Mouse (Mus musculus): Measurements from ENCODE around the gene Med25. TPM values are rescaled to one million over a fixed set of nuclear protein-coding genes. Genes with fewer than 3 reads are reported as not detected.

Med25 gene
- total RNA-seq, 2 experiments from 2014 or later, result 97.2 to 113 TPM

GRCm38 (mm10) chr7:44862434-44862833 lies 30.1 kb downstream of the Med25 start:
- DNase-seq, result peak in 1 of 2 experiments; percentile 27

GRCm38 (mm10) chr7:44861429-44861816 lies 31.1 kb downstream of the Med25 start:
- DNase-seq, result no peak

GRCm38 (mm10) chr7:44860576-44861428 lies 31.7 kb downstream of the Med25 start:
- peak in 1 of 2 experiments; percentile 67 for DNase-seq

GRCm38 (mm10) chr7:44859896-44860295 lies 32.6 kb downstream of the Med25 start:
- no peak for DNase-seq

DNA sequence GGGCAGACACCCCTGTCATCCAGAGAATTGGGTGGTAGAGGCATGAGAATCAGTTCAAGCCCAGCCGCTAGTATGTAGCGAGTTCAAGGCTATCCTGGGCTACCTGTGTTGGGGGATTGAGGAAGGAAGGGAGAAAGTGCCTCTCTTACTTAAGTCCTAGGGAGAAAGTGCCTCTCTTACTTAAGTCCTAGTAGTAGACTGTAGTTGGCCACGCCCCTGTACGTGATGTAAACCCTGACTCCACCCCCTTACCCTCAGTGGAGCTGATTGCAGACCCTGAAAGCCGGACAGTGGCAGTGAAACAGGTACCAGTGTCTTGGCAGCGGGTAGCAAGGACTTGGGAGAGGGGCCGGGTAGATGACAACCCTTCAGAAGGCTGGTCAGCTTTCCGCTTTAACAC lies 34.6 kb downstream of the Med25 start:
- no peak for DNase-seq

DNA sequence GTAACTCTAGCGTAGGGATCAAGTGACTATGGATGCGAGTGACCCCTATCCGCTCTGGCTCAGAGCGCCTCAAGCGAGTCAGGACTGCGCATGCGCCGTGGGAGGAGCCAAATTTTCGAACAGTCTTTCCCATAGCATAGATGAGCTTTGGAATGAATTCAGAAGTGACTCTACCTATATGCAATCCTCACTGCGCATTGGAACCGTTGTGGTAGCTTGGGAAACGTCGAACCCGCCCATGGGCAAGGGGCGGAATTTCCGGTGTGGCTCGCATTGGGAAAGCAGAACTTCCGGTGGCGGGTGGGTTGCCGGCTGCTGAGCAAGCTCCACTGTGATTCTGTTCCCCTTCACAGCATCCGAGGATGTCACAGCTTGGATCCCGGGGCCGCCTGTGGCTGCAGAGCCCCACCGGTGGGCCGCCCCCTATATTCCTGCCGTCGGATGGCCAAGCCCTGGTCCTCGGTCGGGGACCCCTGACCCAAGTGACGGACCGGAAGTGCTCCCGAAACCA lies 35.4 kb downstream of the Med25 start, which contains the start of gene Pnkp:
Pnkp (plus strand) TSS at position 98 of the 511 bp plus-strand sequence.
- peak; percentile 91 for DNase-seq

DNA sequence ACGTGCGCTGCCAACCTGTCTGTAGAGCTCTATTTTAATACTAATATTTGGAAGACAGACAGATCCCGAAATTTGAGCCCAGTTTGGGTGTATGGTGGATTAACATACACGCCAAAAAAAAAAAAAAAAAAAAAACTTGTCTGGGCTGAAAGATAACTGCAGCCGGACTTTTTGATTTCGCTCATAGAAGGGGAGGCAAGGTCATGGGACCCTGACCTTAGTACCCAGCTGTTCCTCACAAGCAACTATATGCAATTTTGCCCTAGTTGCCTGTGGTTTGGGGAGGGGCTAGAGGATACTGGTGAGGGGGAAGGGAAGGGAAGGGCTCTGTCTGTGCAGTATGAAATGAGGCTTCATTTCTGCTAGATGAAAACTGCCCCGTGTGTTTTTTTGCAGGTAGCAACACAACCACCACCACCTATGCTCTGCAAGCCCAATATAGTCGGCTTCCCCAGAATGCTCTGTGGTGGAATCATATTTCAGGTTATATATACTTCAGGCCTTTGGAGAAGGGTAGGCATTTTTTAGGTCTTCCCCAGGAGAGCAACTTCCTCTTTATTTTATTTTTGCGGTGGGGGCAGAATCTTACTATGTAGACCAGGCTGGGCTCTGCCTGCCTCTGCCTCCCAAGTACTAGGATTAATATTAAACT lies 36.1 kb downstream of the Med25 start:
- DNase-seq, result no peak

GRCm38 (mm10) chr7:44855036-44855435 lies 37.5 kb downstream of the Med25 start:
- no peak for DNase-seq

GRCm38 (mm10) chr7:44854356-44855031 lies 38.0 kb downstream of the Med25 start:
- DNase-seq, result peak; percentile 74 to 80

DNA sequence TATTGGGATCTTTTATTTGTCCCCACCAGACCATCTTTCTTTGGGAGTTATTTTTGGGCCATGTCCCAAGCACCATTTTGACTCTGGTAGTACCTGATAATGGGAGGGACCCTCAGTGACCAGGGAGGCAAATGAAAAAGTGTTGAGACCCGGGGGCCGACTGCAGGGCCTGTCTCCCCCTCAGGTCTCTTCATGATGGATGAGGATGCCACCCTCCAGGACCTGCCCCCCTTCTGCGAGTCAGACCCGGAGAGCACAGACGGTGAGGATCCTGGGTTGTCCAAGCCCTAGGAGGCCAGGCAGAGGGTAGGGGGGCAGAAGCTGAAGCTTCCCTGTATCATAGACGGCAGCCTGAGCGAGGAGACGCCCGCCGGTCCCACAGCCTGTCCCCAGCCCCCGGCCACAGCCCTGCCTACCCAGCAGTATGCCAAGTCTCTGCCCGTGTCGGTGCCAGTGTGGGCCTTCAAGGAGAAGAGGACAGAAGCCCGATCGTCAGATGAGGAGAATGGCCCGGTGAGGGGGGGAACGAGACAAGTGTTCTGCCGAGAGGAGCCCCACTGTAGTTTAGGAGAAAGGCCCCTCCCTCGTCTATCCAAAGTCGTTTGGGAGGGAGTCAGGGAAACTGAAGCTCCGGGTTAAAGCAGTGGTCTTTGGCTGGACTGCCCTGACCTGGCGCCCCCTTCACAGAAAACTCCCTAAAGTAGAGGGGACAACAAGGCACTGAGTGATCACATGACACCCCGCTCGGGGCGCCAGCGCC lies 38.7 kb downstream of the Med25 start:
- no peak for DNase-seq

DNA sequence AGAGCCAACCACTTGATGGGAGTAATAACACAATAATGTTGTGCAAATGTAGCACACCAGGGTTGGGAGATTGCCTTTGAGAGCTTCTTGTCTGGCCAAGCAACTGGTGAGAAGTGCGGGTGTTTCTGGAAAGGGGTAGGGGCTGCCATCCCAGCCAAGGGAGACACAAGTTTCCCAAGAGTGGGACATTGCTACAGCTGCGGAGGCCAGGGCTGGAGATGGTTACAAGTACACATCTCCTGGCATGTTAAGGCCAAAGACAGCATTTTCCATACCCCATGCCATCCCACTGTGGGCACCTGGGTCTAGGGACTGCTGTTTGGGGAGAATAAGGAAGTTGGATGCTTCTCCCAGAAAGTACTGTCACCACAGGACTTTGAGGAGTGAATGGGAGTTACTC lies 39.4 kb downstream of the Med25 start:
- no peak for DNase-seq

GRCm38 (mm10) chr7:44852259-44853027 lies 40.1 kb downstream of the Med25 start:
- no peak for DNase-seq

- no peak for DNase-seq
Measured at GRCm38 (mm10) chr7:44851625-44852234, 40.8 kb downstream of the Med25 start.

GRCm38 (mm10) chr7:44850789-44851624 lies 41.5 kb downstream of the Med25 start:
- DNase-seq, result no peak

GRCm38 (mm10) chr7:44850146-44850545 lies 42.4 kb downstream of the Med25 start:
- DNase-seq, result peak in 1 of 2 experiments; percentile 68

DNA sequence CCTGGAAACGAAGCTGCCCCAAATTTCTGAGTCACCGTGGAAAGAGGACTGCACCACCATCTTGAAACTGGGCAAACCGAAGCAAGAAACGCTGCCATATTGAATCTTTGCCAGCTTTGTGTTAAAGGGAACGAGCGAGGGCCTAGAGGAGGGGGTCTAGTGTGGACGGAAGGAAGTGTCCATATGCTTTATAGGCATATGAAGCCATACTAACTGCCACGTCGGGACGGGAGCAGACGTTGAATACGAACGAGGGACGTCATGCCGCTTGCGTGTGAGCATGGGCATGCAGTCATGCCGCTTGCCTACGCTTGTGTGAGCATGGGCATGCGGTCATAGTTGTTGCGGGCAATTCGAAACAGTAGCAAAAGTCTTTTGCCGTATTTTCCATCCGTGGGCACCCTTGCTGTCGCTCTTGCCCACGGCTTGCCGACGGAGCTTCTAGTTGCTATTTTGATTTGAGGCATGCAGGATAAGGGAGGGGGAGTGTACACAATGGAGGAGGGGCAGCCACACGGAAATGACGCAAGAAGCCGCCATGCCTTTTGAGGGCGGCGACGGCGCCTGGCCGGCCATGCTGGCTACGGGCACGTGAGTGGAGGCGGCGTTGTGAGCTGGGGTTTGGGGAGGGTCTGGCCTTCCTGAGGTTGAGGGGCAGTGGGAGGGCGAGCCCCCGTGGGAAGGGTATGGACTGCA lies 42.9 kb downstream of the Med25 start:
- peak; percentile 90 for DNase-seq

GRCm38 (mm10) chr7:44848561-44849415 lies 43.7 kb downstream of the Med25 start, which contains the start of the genes Akt1s1 and Tbc1d17:
Akt1s1 (plus strand) TSS chr7:44848991.
Tbc1d17 (minus strand) TSS chr7:44849079.
- DNase-seq, result peak; percentile 99 to 100

DNA sequence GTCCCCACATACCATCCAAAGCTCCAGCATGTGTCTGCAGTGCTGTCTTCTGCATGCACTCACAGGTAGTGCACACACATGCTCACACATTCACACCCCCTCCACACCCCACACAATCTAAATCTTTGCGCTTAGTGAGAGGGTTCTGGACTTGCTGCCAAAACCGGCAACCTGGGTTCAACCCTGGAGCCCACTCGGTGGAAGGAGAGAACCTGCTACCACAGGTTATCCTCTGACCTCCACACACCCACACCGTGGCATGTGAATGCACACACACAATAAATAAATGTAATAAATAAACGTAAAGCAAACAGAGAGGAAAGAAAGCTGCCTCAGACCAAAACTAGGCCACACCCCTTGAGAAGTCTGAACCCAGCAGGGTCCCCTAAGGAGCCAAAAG lies 44.7 kb downstream of the Med25 start:
- no peak for DNase-seq

Measured in layer of hippocampus, postnatal 36 days (tissue).